Mouse (Mus musculus): ENCODE data around the gene Igfbpl1. TPM values are rescaled to one million over a fixed set of nuclear protein-coding genes. Genes with fewer than 3 reads are reported as not detected.

The Igfbpl1 gene
- polyA plus RNA-seq, 2 experiments = 0.08 to 1.6 TPM

DNA sequence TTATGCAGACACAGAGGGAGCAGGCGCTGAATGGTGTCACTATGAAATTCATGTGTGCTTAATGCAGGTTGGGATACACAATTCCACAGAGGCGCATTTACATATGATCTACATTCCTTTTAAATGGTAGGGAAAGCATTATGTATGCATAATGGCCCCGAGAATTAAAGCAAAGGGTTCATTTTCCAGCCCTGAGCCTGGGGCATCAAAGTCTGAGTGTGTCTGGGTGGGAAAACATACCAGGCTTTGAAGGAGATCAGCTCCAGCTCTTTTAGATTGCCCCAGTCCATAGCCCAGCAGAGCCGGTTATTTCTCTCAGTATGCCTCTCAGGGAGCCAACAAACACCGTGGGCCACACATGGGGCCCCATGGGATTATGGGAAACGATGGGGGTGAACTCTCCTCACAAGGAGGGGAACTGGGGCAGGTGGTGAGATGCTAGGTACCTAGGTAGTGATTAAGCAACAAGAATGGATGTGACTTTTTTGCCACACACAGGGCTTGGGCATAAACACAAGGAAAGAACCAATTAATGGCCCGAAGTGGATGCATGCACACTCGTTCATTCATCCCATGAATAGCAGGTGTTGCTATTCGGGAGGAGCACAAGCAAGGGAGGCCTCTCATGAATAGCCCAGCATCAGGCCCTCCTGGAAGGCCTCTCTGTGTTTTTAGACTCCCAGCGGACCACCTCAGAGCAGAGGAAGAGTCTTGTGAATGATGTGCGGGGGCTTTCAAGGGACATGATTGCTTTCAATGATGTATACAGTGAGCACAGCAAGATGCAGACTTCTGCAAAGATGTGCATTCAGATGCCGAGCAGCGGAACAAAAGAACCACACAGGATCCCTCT lies 3.4 kb upstream of the Igfbpl1 start:
- peaks cover 57% of the 10 kb centered on the region for H3K27me3 ChIP-seq (ENCODE audit: control insufficient read depth, insufficient read depth, low read length)
- H3K36me3 ChIP-seq (ENCODE audit: control insufficient read depth, insufficient read depth, low read length) = no peaks in the 10 kb centered on the region
- H3K4me3 ChIP-seq (replicated peaks; ENCODE audit: low read length) = no peak overlapping the region
- ATAC-seq (ENCODE audit: low FRiP score, low read depth) = no peak
- no peak for DNase-seq (ENCODE audit: low spot score)
- H3K27ac ChIP-seq (replicated peaks; ENCODE audit: low read depth, low read length) = no peak overlapping the region
- no peak for TF ChIP-seq POLR2A (IDR thresholded peaks at IDR 0.05; ENCODE audit: borderline replicate concordance, extremely low read depth, insufficient read depth, insufficient read length)
- no peak overlapping the region for H3K4me2 ChIP-seq (replicated peaks; ENCODE audit: low read depth, low read length, severe bottlenecking)
- no peaks in the 10 kb centered on the region for H3K9me3 ChIP-seq (ENCODE audit: control insufficient read depth, low read length)
- H3K4me1 ChIP-seq (ENCODE audit: control insufficient read depth, insufficient read depth, low read length) = peaks cover 5% of the 10 kb centered on the region; the same call in 1 of the 2 replicates
- 55% methylated on average over 13 of the region's 13 CpGs for WGBS
- no peak overlapping the region for H3K9ac ChIP-seq (ENCODE audit: low read depth, low read length, severe bottlenecking)

DNA sequence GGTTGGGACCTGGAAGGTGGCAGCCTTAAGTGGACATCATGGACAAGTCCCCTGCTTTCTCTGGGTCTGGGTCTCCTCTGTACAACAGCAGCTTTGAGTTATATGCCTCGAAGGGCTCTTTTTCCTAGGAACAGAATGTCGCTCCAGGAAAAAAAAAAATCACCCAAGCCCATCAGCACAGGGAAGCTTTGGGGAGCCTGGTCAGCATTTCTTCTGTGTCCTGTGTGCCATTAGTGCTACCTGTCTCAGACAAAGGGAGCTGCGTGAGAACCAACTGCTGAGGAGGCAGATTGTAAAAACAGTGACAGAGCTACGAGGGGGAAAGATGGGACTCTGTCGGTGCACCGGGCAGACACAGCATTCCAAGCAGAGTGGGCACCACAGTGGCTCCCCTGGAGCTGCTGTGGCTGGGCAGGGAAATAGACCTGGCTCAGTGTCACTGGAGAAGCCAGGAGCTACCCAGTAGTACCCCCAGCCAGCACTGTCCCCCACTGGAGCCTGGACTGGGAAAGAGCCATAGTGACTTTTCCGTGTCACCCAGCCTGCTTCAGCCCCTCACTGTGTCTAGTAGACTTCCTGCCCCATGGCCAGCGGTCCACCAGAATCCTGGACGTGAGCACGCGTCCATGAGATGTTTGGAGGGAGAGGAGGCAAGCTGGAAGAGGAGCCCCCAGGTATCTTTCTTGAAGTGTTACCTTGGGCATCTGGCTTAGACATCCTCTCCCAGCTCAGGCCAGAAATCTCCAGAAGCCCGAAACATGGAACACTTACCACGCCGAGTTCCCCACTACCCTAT lies 1.8 kb downstream of the Igfbpl1 start:
- DNase-seq (ENCODE audit: low spot score) = no peak
- no peak for TF ChIP-seq POLR2A (IDR thresholded peaks at IDR 0.05; ENCODE audit: borderline replicate concordance, extremely low read depth, insufficient read depth, insufficient read length)
- no peak overlapping the region for H3K4me2 ChIP-seq (replicated peaks; ENCODE audit: low read depth, low read length, severe bottlenecking)
- H3K9ac ChIP-seq (ENCODE audit: low read depth, low read length, severe bottlenecking) = no peak overlapping the region
- H3K27me3 ChIP-seq (ENCODE audit: control insufficient read depth, insufficient read depth, low read length) = peaks cover 73% of the 10 kb centered on the region
- no peak for ATAC-seq (ENCODE audit: low FRiP score, low read depth)
- no peaks in the 10 kb centered on the region for H3K9me3 ChIP-seq (ENCODE audit: control insufficient read depth, low read length)
- no peak overlapping the region for H3K4me3 ChIP-seq (replicated peaks; ENCODE audit: low read length)
- H3K36me3 ChIP-seq (ENCODE audit: control insufficient read depth, insufficient read depth, low read length) = no peaks in the 10 kb centered on the region
- WGBS = 32% methylated on average over 14 of the region's 14 CpGs
- H3K4me1 ChIP-seq (ENCODE audit: control insufficient read depth, insufficient read depth, low read length) = peaks cover 5% of the 10 kb centered on the region; the same call in 1 of the 2 replicates
- H3K27ac ChIP-seq (replicated peaks; ENCODE audit: low read depth, low read length) = no peak overlapping the region

DNA sequence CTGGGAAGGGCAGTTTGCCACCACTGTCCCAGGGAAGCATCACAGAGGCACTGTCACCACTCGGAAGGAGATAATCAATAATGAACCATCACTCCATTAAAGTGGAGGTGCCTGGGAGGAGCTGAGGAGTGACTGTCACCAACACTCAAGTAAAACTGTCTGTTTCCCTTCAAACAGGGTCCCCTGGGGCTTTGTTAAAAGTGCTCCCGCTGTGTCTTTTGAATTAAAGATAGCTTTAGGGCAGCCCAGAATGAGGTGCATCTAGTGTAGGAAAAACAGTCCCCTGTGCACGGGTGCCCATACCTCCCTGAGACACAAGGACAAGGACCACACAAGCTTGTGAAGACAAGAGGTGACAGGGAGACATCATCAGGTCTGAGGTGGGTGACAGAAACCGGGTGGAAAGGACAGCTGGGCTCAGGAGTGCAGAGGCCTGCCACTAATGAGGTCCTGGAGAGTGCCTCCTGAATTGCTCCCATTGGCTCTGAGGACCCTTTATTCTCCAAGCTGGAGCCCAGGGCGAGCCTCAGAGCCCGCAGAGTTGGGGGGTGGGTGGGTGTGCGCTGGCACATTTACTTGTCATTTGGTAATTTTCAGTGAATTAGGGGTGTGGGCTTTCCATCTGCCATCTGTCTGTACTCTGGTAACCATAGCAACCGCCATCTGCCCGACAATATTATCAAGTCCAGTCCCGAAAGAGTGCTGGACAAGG lies 2.5 kb downstream of the Igfbpl1 start:
- DNase-seq (ENCODE audit: low spot score) (no peak), ATAC-seq (ENCODE audit: low FRiP score, low read depth) (no peak)
- TF ChIP-seq POLR2A (IDR thresholded peaks at IDR 0.05; ENCODE audit: borderline replicate concordance, extremely low read depth, insufficient read depth, insufficient read length) = no peak
- H3K4me2 ChIP-seq (replicated peaks; ENCODE audit: low read depth, low read length, severe bottlenecking) = no peak overlapping the region
- 7% methylated on average over 10 of the region's 10 CpGs for WGBS
- H3K9ac ChIP-seq (ENCODE audit: low read depth, low read length, severe bottlenecking) = no peak overlapping the region
- peaks cover 12% of the 10 kb centered on the region for H3K4me1 ChIP-seq (ENCODE audit: control insufficient read depth, insufficient read depth, low read length)
- no peak overlapping the region for H3K4me3 ChIP-seq (replicated peaks; ENCODE audit: low read length)
- H3K36me3 ChIP-seq (ENCODE audit: control insufficient read depth, insufficient read depth, low read length) = no peaks in the 10 kb centered on the region
- H3K27me3 ChIP-seq (ENCODE audit: control insufficient read depth, insufficient read depth, low read length) = peaks cover 66% of the 10 kb centered on the region
- H3K27ac ChIP-seq (replicated peaks; ENCODE audit: low read depth, low read length) = no peak overlapping the region
- no peaks in the 10 kb centered on the region for H3K9me3 ChIP-seq (ENCODE audit: control insufficient read depth, low read length)

DNA sequence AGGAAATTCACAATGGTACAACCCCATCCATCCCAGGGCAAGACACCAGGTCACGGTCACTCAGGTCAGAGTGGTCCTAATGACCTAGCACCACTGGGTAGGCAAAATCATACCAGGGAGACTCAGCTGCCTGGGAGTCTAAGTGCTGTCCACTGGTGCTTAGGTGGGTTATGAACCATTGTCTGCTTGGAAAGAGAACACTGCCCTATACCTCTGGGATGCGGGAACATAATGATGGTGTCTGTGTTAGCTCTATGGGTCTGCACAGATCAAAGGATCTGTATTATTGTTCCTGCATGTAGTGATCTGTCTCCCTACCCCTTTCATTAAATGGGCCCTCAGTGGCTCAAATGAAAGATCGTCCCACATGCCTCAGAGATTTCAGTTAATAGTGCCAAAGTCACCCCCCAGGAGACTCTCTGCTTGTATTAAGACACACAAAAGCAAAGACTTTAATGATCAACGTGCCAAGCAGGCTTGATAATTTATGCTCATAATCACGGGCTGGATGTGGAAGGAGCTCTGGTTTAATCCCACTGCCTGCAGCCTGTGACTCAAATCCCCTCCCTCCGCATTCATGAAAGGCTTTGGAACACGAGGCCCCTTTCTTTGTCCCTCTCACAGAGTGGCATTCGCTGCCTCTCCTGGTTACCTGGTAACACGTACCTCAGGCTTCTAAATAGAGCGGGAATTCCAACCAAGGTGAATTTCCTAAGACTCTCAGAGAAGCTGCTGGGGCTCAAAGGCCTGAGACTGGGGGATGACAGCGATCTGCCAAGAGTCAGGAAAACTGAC lies 3.7 kb downstream of the Igfbpl1 start:
- DNase-seq (ENCODE audit: low spot score) = no peak
- peaks cover 20% of the 10 kb centered on the region for H3K4me1 ChIP-seq (ENCODE audit: control insufficient read depth, insufficient read depth, low read length)
- ATAC-seq (ENCODE audit: low FRiP score, low read depth) = no peak
- no peak overlapping the region for H3K27ac ChIP-seq (replicated peaks; ENCODE audit: low read depth, low read length)
- no peaks in the 10 kb centered on the region for H3K9me3 ChIP-seq (ENCODE audit: control insufficient read depth, low read length)
- H3K36me3 ChIP-seq (ENCODE audit: control insufficient read depth, insufficient read depth, low read length) = no peaks in the 10 kb centered on the region
- H3K4me3 ChIP-seq (replicated peaks; ENCODE audit: low read length) = no peak overlapping the region
- H3K4me2 ChIP-seq (replicated peaks; ENCODE audit: low read depth, low read length, severe bottlenecking) = no peak overlapping the region
- no peak overlapping the region for H3K9ac ChIP-seq (ENCODE audit: low read depth, low read length, severe bottlenecking)
- 22% methylated on average over 11 of the region's 11 CpGs for WGBS
- peaks cover 54% of the 10 kb centered on the region for H3K27me3 ChIP-seq (ENCODE audit: control insufficient read depth, insufficient read depth, low read length)
- TF ChIP-seq POLR2A (IDR thresholded peaks at IDR 0.05; ENCODE audit: borderline replicate concordance, extremely low read depth, insufficient read depth, insufficient read length) = no peak
